Mouse (Mus musculus): ENCODE data around the gene Vim. TPM values are rescaled to one million over a fixed set of nuclear protein-coding genes. Genes with fewer than 3 reads are reported as not detected.

Vim gene
- polyA plus RNA-seq, 1 experiment: 135 TPM

- no peak for DNase-seq (ENCODE audit: extremely low spot score in 1 of 2, low spot score in 1 of 2)
Measured at GRCm38 (mm10) chr2:13630136-13630832, 56.6 kb downstream of the Vim start.

Other genes starting within 250 kb of the Vim start
- 0.42 TPM in 2 replicates for gene Cubn, start 82.1 kb upstream of the Vim start, polyA plus RNA-seq (2012; rRNA removed)
- gene Trdmt1, start 29.3 kb upstream of the Vim start, polyA plus RNA-seq (2012; rRNA removed): 5.7 and 7.7 TPM in 2 replicates
- gene St8sia6, start 220.1 kb downstream of the Vim start, polyA plus RNA-seq (2012; rRNA removed): 1.2 and 1.3 TPM in 2 replicates

All from frontal cortex, adult 2 months (tissue).